10 mouse cellular contexts compared by ENCODE assay signal in the genomic region with DNA sequence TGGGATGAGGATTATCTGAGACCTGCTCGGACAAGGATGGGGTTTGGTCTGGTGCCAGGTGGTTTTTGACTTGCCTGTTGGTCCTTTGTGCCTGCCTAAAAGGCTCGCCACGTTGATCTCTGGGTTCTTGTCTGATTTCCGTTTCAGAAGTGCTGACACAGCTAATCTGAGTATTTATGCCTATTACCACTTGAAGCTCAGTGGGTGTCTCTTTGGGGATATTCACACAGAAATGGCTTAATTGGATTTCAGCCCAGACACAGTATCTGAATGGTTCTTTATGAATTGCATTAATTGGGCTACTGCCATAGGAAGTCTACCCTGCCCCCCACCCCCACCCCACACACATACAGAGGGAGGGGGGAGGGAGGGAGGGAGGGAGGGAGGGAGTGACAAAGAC. TPM values are rescaled to one million over a fixed set of nuclear protein-coding genes. Genes with fewer than 3 reads are reported as not detected.
A peak's percentile ranks its signal among the peaks of the same experiment; 100 is the strongest.
DNase-seq lines count a peak whose midpoint lies in the region; ATAC-seq and TF ChIP-seq lines count a peak whose summit lies in the region.
"Had no signal": no experiment of that assay in that cellular context is flagged by ENCODE, and none has a peak within 500 bp of the region (broad histone marks: within the 10 kb centered on the region; RNA-seq: fewer than 3 reads in every experiment).

No protein-coding gene starts in this region.

- ATAC-seq in intestine, embryonic 15.5 days, result peak; percentile 23; the same call in 1 of the 2 replicates
- no peak for ATAC-seq in intestine, postnatal 0 days
- ATAC-seq in embryonic facial prominence, embryonic 15.5 days (ENCODE audit: insufficient number of reproducible peaks, low FRiP score, low TSS enrichment, low read depth), result peak; percentile 48; the same call in 1 of the 2 replicates
- peak; percentile 89 for ATAC-seq in midbrain, embryonic 14.5 days (ENCODE audit: low FRiP score, low TSS enrichment)
- ATAC-seq in monocyte, adult 5-6 weeks (replicated peaks; ENCODE audit: insufficient number of reproducible peaks, low FRiP score, low TSS enrichment, poor library complexity, severe bottlenecking), result no peak

- 54% methylated on average over 4 of the region's 4 CpGs for WGBS in intestine, embryonic 15.5 days
- WGBS in intestine, postnatal 0 days, result 49% methylated on average over 4 of the region's 4 CpGs
- WGBS in embryonic facial prominence, embryonic 15.5 days, result 39% methylated on average over 4 of the region's 4 CpGs
- WGBS in midbrain, embryonic 14.5 days, result 8% methylated on average over 4 of the region's 4 CpGs

- H3K27me3 ChIP-seq in intestine, embryonic 15.5 days (replicated peaks), result no peaks in the 10 kb centered on the region
- no peaks in the 10 kb centered on the region for H3K27me3 ChIP-seq in intestine, postnatal 0 days (replicated peaks; ENCODE audit: control insufficient read depth, insufficient read depth, low read length)
- H3K27me3 ChIP-seq in embryonic facial prominence, embryonic 15.5 days, result no peaks in the 10 kb centered on the region
- H3K27me3 ChIP-seq in midbrain, embryonic 14.5 days (ENCODE audit: control insufficient read depth, insufficient read depth, low read length), result no peaks in the 10 kb centered on the region
- H3K27me3 ChIP-seq: limb, embryonic 15.5 days had no signal

- no peaks in the 10 kb centered on the region for H3K36me3 ChIP-seq in intestine, embryonic 15.5 days
- no peaks in the 10 kb centered on the region for H3K36me3 ChIP-seq in intestine, postnatal 0 days (ENCODE audit: control insufficient read depth, insufficient read depth)
- no peaks in the 10 kb centered on the region for H3K36me3 ChIP-seq in ES-E14 (ENCODE audit: control insufficient read depth, insufficient read depth, low read length, poor library complexity, severe bottlenecking)
- no peaks in the 10 kb centered on the region for H3K36me3 ChIP-seq in embryonic facial prominence, embryonic 15.5 days
- no peaks in the 10 kb centered on the region for H3K36me3 ChIP-seq in midbrain, embryonic 14.5 days (ENCODE audit: control insufficient read depth, insufficient read depth, low read length)
- H3K36me3 ChIP-seq: limb, embryonic 15.5 days had no signal

- no peak overlapping the region for H3K9ac ChIP-seq in intestine, embryonic 15.5 days
- no peak overlapping the region for H3K9ac ChIP-seq in intestine, postnatal 0 days (ENCODE audit: low read depth, low read length)
- H3K9ac ChIP-seq in ES-E14 (ENCODE audit: insufficient read depth, low read depth, low read length, poor library complexity, severe bottlenecking), result no peak overlapping the region
- H3K9ac ChIP-seq in embryonic facial prominence, embryonic 15.5 days, result no peak overlapping the region
- H3K9ac ChIP-seq in midbrain, embryonic 14.5 days (replicated peaks; ENCODE audit: low read length), result no peak overlapping the region
- H3K9ac ChIP-seq: limb, embryonic 15.5 days had no signal

- H3K4me3 ChIP-seq in intestine, embryonic 15.5 days (replicated peaks), result no peak overlapping the region
- no peak overlapping the region for H3K4me3 ChIP-seq in intestine, postnatal 0 days (ENCODE audit: low read depth, low read length)
- H3K4me3 ChIP-seq in ES-E14 (ENCODE audit: insufficient read depth in 1 of 2, low read depth in 1 of 2, low read length in 2 of 2, poor library complexity in 1 of 2, severe bottlenecking in 1 of 2), result no peak overlapping the region
- no peak overlapping the region for H3K4me3 ChIP-seq in embryonic facial prominence, embryonic 15.5 days (replicated peaks)
- H3K4me3 ChIP-seq in midbrain, embryonic 14.5 days (replicated peaks; ENCODE audit: low read depth, low read length), result no peak overlapping the region
- H3K4me3 ChIP-seq: limb, embryonic 15.5 days had no signal

- DNase-seq in ES-E14 (ENCODE audit: low read depth, low spot score), result no peak
- DNase-seq in midbrain, embryonic 14.5 days, result peak; percentile 81
- no peak for DNase-seq in T-cell, adult 2 months (ENCODE audit: low spot score)
- DNase-seq in embryo, embryonic 10 days (ENCODE audit: low spot score), result no peak
- DNase-seq: adrenal gland, adult 2 months had no signal

- peaks cover 8% of the 10 kb centered on the region for H3K4me1 ChIP-seq in intestine, embryonic 15.5 days (replicated peaks)
- peaks cover 12% of the 10 kb centered on the region for H3K4me1 ChIP-seq in intestine, postnatal 0 days (replicated peaks; ENCODE audit: control insufficient read depth, insufficient read depth, low read length)
- no peaks in the 10 kb centered on the region for H3K4me1 ChIP-seq in ES-E14 (ENCODE audit: control insufficient read depth in 2 of 2, insufficient read depth in 2 of 2, low read length in 2 of 2, poor library complexity in 1 of 2)
- H3K4me1 ChIP-seq in embryonic facial prominence, embryonic 15.5 days, result peaks cover 32% of the 10 kb centered on the region
- 0 out of 2 replicates have a peak, but pooled peaks cover 24% of the 10 kb centered on the region for H3K4me1 ChIP-seq in midbrain, embryonic 14.5 days (ENCODE audit: control insufficient read depth, insufficient read depth, low read length)

- no peak overlapping the region for H3K4me2 ChIP-seq in intestine, embryonic 15.5 days (replicated peaks)
- H3K4me2 ChIP-seq in intestine, postnatal 0 days (replicated peaks; ENCODE audit: low read depth), result no peak overlapping the region
- H3K4me2 ChIP-seq in embryonic facial prominence, embryonic 15.5 days (replicated peaks), result no peak overlapping the region
- no peak overlapping the region for H3K4me2 ChIP-seq in midbrain, embryonic 14.5 days (ENCODE audit: low read length)
- H3K4me2 ChIP-seq: limb, embryonic 15.5 days had no signal

- H3K27ac ChIP-seq in intestine, embryonic 15.5 days, result no peak overlapping the region
- H3K27ac ChIP-seq in intestine, postnatal 0 days (ENCODE audit: low read depth, low read length), result no peak overlapping the region
- H3K27ac ChIP-seq in ES-E14 (ENCODE audit: insufficient read depth, low read depth, low read length, poor library complexity, severe bottlenecking), result no peak overlapping the region
- no peak overlapping the region; the same call in 1 of the 2 replicates for H3K27ac ChIP-seq in embryonic facial prominence, embryonic 15.5 days (replicated peaks)
- H3K27ac ChIP-seq in midbrain, embryonic 14.5 days (replicated peaks; ENCODE audit: low read depth, low read length), result no peak overlapping the region
- H3K27ac ChIP-seq: limb, embryonic 15.5 days had no signal

- in situ Hi-C loops in ES-E14 (cut with MboI; ENCODE audit: low sequenced_read_pairs in 2 of 2, unreplicated experiment in 2 of 2), result no loop called here

- H3K9me3 ChIP-seq in intestine, embryonic 15.5 days, result no peaks in the 10 kb centered on the region
- H3K9me3 ChIP-seq in intestine, postnatal 0 days (ENCODE audit: control insufficient read depth), result no peaks in the 10 kb centered on the region
- H3K9me3 ChIP-seq in ES-E14 (ENCODE audit: control insufficient read depth, insufficient read depth, low read depth, low read length), result no peaks in the 10 kb centered on the region
- H3K9me3 ChIP-seq in embryonic facial prominence, embryonic 15.5 days (replicated peaks), result no peaks in the 10 kb centered on the region
- no peaks in the 10 kb centered on the region for H3K9me3 ChIP-seq in midbrain, embryonic 14.5 days (ENCODE audit: control insufficient read depth, low read length)
- H3K9me3 ChIP-seq: limb, embryonic 15.5 days had no signal

- no peak for TF ChIP-seq CTCF in intestine, postnatal 0 days (IDR thresholded peaks at IDR 0.05; ENCODE audit: low read depth)

TF ChIP-seq in ES-E14, 5 proteins besides CTCF, POLR2A, EP300 and RAD21:
- TF ChIP-seq MAFK (IDR thresholded peaks at IDR 0.05; ENCODE audit: insufficient read depth, low read depth, low read length) (peak; percentile 90), HCFC1 (IDR thresholded peaks at IDR 0.05; ENCODE audit: borderline replicate concordance, insufficient read depth, low read length) (no peak), ZNF384 (IDR thresholded peaks at IDR 0.05; ENCODE audit: low read depth, low read length) (no peak), CHD2 (IDR thresholded peaks at IDR 0.05; ENCODE audit: low read depth, low read length) (no peak)

RNA-seq across cellular contexts. Expression of a gene that starts 59.9 kb away (rescaled TPM):
- 29.7 and 31.6 TPM in 2 replicates for polyA plus RNA-seq in intestine, embryonic 15.5 days (2015; fragmentation: Nextera tagmentation; extraction: Ambion mirVana)
- polyA plus RNA-seq in intestine, postnatal 0 days (2015; fragmentation: Nextera tagmentation; extraction: Ambion mirVana), result 17.0 and 17.1 TPM in 2 replicates
- total RNA-seq in ES-E14 (2012; rRNA removed), result 20.3 and 23.2 TPM in 2 replicates
- polyA plus RNA-seq in embryonic facial prominence, embryonic 15.5 days (2015; fragmentation: Nextera tagmentation; extraction: Ambion mirVana), result 35.5 and 37.5 TPM in 2 replicates
- polyA plus RNA-seq in midbrain, embryonic 14.5 days (2014; fragmentation: Nextera tagmentation; extraction: Ambion mirVana), result 37.9 and 38.8 TPM in 2 replicates
- 19.9 to 46.8 TPM (median 23.3 TPM) in 3 replicates for total RNA-seq in monocyte, adult 5-6 weeks (2017)

Comparison
In these comparisons a context has a peak if more than half of its experiments do, and no peak if none do; other contexts are left out.
1. ATAC-seq: peak in intestine, embryonic 15.5 days (single experiment), embryonic facial prominence, embryonic 15.5 days (single experiment) and midbrain, embryonic 14.5 days (single experiment); none in intestine, postnatal 0 days (single experiment) and monocyte, adult 5-6 weeks (single experiment).